Comparison of ENCODE assay signal across 8 mouse cellular contexts in the genomic region with DNA sequence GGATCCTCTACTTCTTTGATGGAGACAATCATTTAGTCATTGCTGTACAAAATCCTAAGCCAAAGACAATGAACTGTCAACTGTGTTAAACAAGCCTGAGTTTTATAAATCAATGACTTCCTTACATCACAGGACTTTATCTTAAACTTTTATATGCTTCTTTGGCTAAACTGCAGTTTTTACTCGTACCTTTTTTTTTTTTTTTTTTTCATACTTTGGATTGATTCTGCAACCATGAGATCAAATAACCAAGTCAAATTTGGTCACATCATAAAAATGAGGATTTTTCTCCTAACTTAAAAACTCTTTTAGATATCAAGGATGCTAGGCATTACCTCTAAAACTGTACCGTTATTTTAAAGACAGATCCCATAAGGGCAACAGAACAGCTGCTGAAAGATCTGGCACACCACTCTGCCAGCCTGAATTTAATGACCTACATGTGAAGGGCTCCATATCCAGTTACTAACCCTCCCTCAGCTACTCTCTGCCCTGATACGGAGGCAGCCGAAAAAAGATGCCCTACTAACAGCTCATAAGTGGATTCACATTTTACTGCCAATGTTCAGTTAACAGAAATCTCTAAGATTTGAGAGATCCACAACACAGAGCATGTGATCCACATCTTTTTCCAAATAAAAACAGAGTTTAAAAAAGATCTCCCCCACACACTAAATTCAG. TPM values are rescaled to one million over a fixed set of nuclear protein-coding genes. Genes with fewer than 3 reads are reported as not detected.
DNase-seq lines count a peak whose midpoint lies in the region; ATAC-seq and TF ChIP-seq lines count a peak whose summit lies in the region.
"Had no signal": no experiment of that assay in that cellular context is flagged by ENCODE, and none has a peak within 500 bp of the region (broad histone marks: within the 10 kb centered on the region; RNA-seq: fewer than 3 reads in every experiment).

No protein-coding gene starts in this region.

- H3K9me3 ChIP-seq in E14TG2a.4 (ENCODE audit: low read length) = peaks cover 9% of the 10 kb centered on the region; the same call in 1 of the 2 replicates
- no peaks in the 10 kb centered on the region for H3K9me3 ChIP-seq in embryonic facial prominence, embryonic 13.5 days
- no peaks in the 10 kb centered on the region for H3K9me3 ChIP-seq in midbrain, embryonic 12.5 days

- peaks cover 15% of the 10 kb centered on the region for H3K4me1 ChIP-seq in E14TG2a.4 (replicated peaks; ENCODE audit: low read depth, low read length)
- peaks cover 4% of the 10 kb centered on the region; the same call in 1 of the 2 replicates for H3K4me1 ChIP-seq in embryonic facial prominence, embryonic 13.5 days
- no peaks in the 10 kb centered on the region for H3K4me1 ChIP-seq in midbrain, embryonic 12.5 days

- 0 out of 2 replicates have a peak overlapping the region, but pooled peaks have one; percentile 51 for H3K9ac ChIP-seq in embryonic facial prominence, embryonic 13.5 days
- H3K9ac ChIP-seq in midbrain, embryonic 12.5 days (replicated peaks) = 0 out of 2 replicates have a peak overlapping the region, but pooled peaks have one; percentile 39

- intact Hi-C loops in left cerebral cortex, postnatal 14 days (cut with DNase I) = loop anchor here (2.0 to 5.0 kb wide), 3 partner anchors 65 to 223 kb away; a partner anchor contains a TSS

- peak overlapping the region; percentile 86 for H3K4me3 ChIP-seq in E14TG2a.4 (replicated peaks; ENCODE audit: low read length)
- H3K4me3 ChIP-seq in embryonic facial prominence, embryonic 13.5 days = peak overlapping the region; percentile 63
- peak overlapping the region; percentile 10 for H3K4me3 ChIP-seq in midbrain, embryonic 12.5 days

- H3K27me3 ChIP-seq in E14TG2a.4 (ENCODE audit: insufficient read depth, low read length) = no peaks in the 10 kb centered on the region
- H3K27me3 ChIP-seq in embryonic facial prominence, embryonic 13.5 days = no peaks in the 10 kb centered on the region
- no peaks in the 10 kb centered on the region for H3K27me3 ChIP-seq in midbrain, embryonic 12.5 days

- no peak for TF ChIP-seq CTCF in E14TG2a.4 (conservative IDR thresholded peaks at IDR 0.05; ENCODE audit: low read length)

- H3K4me2 ChIP-seq in embryonic facial prominence, embryonic 13.5 days = peak overlapping the region; percentile 70
- peak overlapping the region; percentile 62 for H3K4me2 ChIP-seq in midbrain, embryonic 12.5 days (replicated peaks)

- H3K36me3 ChIP-seq in E14TG2a.4 (ENCODE audit: insufficient read depth, low read length) = peaks cover 4% of the 10 kb centered on the region; the same call in 1 of the 2 replicates
- no peaks in the 10 kb centered on the region for H3K36me3 ChIP-seq in embryonic facial prominence, embryonic 13.5 days
- no peaks in the 10 kb centered on the region for H3K36me3 ChIP-seq in midbrain, embryonic 12.5 days

- ATAC-seq in embryonic facial prominence, embryonic 13.5 days (ENCODE audit: insufficient number of reproducible peaks, insufficient read depth, low FRiP score, low TSS enrichment, low read depth) = no peak
- ATAC-seq in midbrain, embryonic 12.5 days (ENCODE audit: low FRiP score, low read depth) = no peak

- DNase-seq in 3T3-L1 (ENCODE audit: low read depth, low spot score) = peak; percentile 59
- peak; percentile 23 for DNase-seq in heart, postnatal 4 days
- DNase-seq in ovary, adult 18-20 months (ENCODE audit: low spot score) = no peak
- no peak for DNase-seq in left cerebral cortex, postnatal 14 days (ENCODE audit: low spot score in 2 of 2)

- H3K27ac ChIP-seq in embryonic facial prominence, embryonic 13.5 days = no peak overlapping the region; the same call in 1 of the 2 replicates
- no peak overlapping the region for H3K27ac ChIP-seq in midbrain, embryonic 12.5 days (replicated peaks)

- 26% methylated on average over 4 of the region's 4 CpGs for WGBS in embryonic facial prominence, embryonic 13.5 days
- WGBS in midbrain, embryonic 12.5 days = 80% methylated on average over 4 of the region's 4 CpGs

RNA-seq across cellular contexts. Expression of a gene that starts 1.1 kb away (rescaled TPM):
- 12.4 and 14.0 TPM in 2 replicates for polyA plus RNA-seq in embryonic facial prominence, embryonic 13.5 days (2015; fragmentation: Nextera tagmentation; extraction: Ambion mirVana)
- total RNA-seq in heart, postnatal 4 days (2021) = 1 to 10 TPM; 4.4 to 6.1 TPM
- 14.0 and 15.6 TPM in 2 replicates for polyA plus RNA-seq in midbrain, embryonic 12.5 days (2016; fragmentation: Nextera tagmentation; extraction: Ambion mirVana)
- total RNA-seq in left cerebral cortex, postnatal 14 days (2021) = 1 to 10 TPM; 6.5 to 7.7 TPM

RNA-seq across cellular contexts. Expression of a gene that starts 2.6 kb away (rescaled TPM):
- 8.7 and 13.3 TPM in 2 replicates for polyA plus RNA-seq in embryonic facial prominence, embryonic 13.5 days (2015; fragmentation: Nextera tagmentation; extraction: Ambion mirVana)
- 1 to 10 TPM; 8.9 to 9.9 TPM for total RNA-seq in heart, postnatal 4 days (2021)
- 12.4 and 14.1 TPM in 2 replicates for polyA plus RNA-seq in midbrain, embryonic 12.5 days (2016; fragmentation: Nextera tagmentation; extraction: Ambion mirVana)
- total RNA-seq in left cerebral cortex, postnatal 14 days (2021) = 1 to 10 TPM; 4.0 to 4.1 TPM

RNA-seq across cellular contexts. Expression of a gene that starts 51.4 kb away (rescaled TPM):
- polyA plus RNA-seq in embryonic facial prominence, embryonic 13.5 days (2015; fragmentation: Nextera tagmentation; extraction: Ambion mirVana) = 0.74 and 0.81 TPM in 2 replicates
- not detected for total RNA-seq in heart, postnatal 4 days (2021)
- polyA plus RNA-seq in midbrain, embryonic 12.5 days (2016; fragmentation: Nextera tagmentation; extraction: Ambion mirVana) = 0.14 TPM in 1 of 2 replicates, not detected in the other
- not detected for total RNA-seq in left cerebral cortex, postnatal 14 days (2021)
- polyA plus RNA-seq: frontal cortex, adult 2 months had no signal

Comparison
In these comparisons a context has a peak if more than half of its experiments do, and no peak if none do; other contexts are left out.
1. DNase-seq: peak in 3T3-L1 (single experiment) and heart, postnatal 4 days (single experiment); none in ovary, adult 18-20 months (single experiment) and left cerebral cortex, postnatal 14 days (0 of 2).
2. H3K4me3 ChIP-seq: peak in every context shown above with its lines; median percentile 86 in E14TG2a.4; 63 in embryonic facial prominence, embryonic 13.5 days; 10 in midbrain, embryonic 12.5 days.